Mouse (Mus musculus) G1E (cell line): ENCODE results near the gene Gm3776.

Experiments used
- CTCF ChIP-seq: IDR thresholded peaks from 2 replicates; pipeline ENCODE4 v1.5.1; 2012; ENCODE audit warnings: low read depth, low read length, inconsistent platforms, mixed read lengths
- GATA1 ChIP-seq: IDR thresholded peaks from 2 replicates; pipeline ENCODE4 v1.6.1; 2012; ENCODE audit warnings: borderline replicate concordance, low read length, inconsistent platforms, mixed read lengths
- POLR2AphosphoS5 ChIP-seq: IDR thresholded peaks from 2 replicates; pipeline ENCODE4 v1.6.1; 2012; ENCODE audit warnings: low read depth, low read length, inconsistent platforms; ENCODE audit not compliant: insufficient replicate concordance
- TAL1 ChIP-seq: conservative IDR thresholded peaks from 2 replicates; pipeline ENCODE4 v1.6.1; 2012; ENCODE audit warnings: low read depth, low read length, inconsistent platforms, mixed read lengths

GRCm38 (mm10) chr9:78223221-78223902 is 33.6 kb upstream of the Gm3776 start:
- no peak for TF ChIP-seq CTCF
- TF ChIP-seq GATA1 = no peak
- TF ChIP-seq TAL1 = no peak
- TF ChIP-seq POLR2AphosphoS5 = no peak
